Mouse (Mus musculus) testis, postnatal 14 days (tissue): ENCODE measurements around the gene Gm20547.

Experiments used
- DNase-seq: peaks from one replicate; pipeline ENCODE4 v3.0.0; 2021; ENCODE audit warnings: low spot score

Gene Gm20547

DNA sequence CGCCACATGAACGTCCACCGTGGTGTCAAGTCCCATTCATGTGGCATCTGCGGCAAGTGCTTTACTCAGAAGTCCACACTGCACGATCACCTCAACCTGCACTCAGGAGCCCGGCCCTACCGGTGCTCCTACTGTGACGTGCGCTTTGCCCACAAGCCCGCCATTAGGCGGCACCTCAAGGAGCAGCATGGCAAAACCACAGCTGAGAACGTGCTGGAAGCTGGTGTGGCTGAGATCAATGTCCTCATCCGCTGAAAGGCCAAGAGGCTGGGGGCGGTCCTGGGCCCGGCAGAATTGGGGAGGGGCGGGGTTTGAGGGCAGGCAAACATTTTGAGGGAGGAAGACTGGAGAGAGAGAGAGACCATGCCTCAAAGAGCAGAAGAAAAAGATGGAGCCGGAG is 14.5 kb upstream of the Gm20547 start:
- peak; percentile 46 for DNase-seq

DNA sequence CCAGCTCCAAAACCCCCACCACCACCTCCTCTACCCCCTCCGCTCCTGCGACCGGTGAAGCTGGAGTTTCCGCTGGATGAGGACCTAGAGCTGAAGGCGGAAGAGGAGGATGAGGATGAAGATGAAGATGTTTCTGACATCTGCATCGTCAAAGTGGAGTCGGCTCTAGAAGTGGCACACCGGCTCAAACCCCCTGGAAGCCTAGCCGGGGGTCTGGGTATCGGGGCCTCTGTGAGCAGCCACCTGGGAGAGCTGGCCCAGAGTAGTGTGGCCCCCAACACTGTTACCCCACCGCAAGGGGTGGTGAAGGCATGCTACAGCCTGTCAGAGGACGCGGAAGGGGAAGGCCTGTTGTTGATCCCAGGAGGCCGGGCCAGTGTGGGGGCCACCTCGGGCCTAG is 13.9 kb upstream of the Gm20547 start:
- no peak for DNase-seq

GRCm38 (mm10) chr17:34894801-34895530 is 13.1 kb upstream of the Gm20547 start:
- DNase-seq: peak; percentile 72

- DNase-seq: peak; percentile 94
These were observed 12.3 kb upstream of the Gm20547 start for GRCm38 (mm10) chr17:34894074-34894597.

GRCm38 (mm10) chr17:34893072-34893824 is 11.4 kb upstream of the Gm20547 start:
- no peak for DNase-seq

DNA sequence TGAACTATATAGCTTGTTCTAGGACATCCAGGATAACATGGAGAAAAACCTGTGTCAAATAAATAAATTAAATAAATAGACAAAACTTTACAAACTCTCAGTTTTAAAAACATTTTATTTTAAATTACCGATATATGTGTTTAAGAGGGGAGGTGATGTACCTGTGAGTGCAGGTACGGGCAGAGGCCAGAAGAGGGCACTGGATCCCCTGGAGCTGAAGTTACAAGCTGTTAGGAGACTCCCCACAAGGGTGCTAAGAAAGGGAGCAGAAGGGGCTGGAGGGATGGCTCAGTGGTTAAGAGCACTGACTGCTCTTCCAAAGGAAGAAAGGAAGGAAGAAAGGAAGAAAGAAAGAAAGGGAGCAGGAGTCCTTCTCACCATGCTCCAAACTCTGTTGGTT is 9.5 kb upstream of the Gm20547 start:
- DNase-seq: no peak

DNA sequence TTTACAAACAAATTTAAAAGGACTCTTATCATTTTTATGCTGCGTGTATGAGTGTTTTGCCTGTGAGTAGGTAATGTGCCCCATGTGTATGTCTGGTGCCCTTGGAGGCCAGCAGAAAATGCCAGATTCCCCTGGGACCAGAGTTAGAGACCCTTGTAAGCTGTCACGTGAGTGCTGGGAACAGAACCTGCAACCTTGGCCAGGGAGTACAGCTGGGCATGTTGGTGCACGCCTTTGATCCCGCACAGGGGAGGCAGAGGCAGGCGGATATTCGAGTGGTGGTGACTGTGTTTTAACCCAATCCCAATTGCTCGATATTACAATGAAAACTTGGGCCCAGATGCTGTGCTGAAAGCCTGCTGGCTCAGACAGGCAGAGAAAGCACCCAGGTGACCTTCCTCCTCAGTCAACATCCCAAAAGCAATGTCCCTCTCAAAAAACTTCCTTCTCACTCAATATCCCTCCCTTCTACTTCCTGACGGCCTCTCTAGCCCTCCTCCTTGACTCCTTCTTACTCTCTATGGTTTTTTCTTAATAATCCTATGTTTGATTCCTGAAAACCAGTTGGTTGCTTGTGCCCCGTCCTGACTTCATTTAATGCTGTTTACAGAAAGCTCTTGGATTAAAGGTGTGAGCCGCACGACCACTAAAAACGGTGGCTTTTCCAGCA is 8.4 kb upstream of the Gm20547 start:
- no peak for DNase-seq

DNA sequence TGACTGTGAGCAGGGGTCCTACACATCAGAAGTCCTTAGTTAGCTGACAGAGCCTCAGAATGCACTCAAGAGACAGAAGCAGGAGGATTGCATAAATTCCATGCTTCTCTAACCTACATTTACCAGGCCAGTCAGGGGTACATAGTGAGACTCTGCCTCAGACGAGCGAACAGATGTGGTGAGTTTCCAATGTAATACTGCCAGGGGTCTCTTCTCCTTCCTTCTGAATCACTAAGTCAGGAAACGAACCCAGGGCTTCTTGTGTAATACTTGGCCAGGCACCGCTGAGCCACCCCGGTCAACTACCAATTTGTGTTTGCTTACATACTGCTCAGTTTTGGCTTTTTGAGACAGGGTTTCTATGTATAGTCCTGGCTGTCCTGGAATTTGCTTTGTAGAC is 6.1 kb upstream of the Gm20547 start:
- DNase-seq: no peak

DNA sequence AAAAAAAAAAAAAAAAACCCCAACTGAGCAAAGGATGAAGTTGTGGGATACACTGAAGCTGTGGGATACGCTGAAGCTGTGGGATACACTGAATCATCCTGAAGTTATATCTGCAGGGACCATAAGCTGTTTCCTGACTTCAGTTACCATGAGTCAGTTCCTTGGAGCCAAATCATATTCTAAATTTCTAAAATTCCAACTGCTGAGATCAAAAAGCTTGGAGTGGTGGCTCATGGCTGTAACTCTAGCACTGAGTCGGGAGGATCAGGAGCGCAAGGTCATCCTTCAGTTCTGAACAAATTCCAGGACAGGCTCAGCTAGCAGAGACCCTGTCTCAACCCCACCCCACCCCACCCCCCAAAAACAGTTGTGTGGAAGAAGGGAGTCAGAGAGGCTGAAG is 3.8 kb upstream of the Gm20547 start:
- no peak for DNase-seq

DNA sequence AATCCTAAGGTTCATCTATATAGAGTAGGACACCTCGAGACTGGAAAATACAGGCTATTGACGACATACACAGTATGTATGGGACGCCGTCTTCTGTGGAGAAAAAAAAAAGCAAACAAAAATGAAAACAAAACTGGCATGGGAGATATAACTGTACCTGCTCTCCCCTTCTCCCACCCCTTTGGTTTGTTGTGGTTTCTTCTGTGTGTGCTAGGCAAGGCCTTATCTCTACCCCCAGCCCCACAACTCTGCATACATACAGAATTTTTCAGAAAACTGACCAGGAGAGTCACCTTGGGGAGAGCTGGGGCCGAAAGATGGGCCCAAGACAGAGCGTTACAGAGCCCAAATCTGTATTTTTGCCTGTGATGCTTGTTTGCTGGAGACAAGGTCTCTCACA is 2.9 kb upstream of the Gm20547 start:
- no peak for DNase-seq

DNA sequence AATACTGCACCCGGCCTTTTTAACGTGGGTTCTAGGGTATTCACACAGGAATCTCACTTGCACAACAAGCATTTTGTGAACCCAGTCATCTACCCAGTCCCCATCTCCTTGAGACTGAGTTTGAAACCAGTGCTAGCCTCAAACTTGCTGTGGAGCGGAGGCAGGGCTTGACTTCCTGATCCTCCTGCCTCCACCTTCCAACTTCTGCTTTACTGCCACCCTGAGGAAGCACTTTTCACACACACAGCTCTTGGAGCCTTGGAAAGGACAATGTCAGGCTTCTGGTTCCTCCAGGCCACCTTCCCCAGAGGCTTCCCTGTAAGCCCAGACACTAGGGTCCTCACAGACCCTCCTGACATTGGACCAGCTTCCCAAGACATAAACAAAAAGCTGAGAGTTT is 1.5 kb upstream of the Gm20547 start:
- no peak for DNase-seq

- DNase-seq: no peak
These were observed 676 bp downstream of the Gm20547 start for GRCm38 (mm10) chr17:34881166-34881565.

DNA sequence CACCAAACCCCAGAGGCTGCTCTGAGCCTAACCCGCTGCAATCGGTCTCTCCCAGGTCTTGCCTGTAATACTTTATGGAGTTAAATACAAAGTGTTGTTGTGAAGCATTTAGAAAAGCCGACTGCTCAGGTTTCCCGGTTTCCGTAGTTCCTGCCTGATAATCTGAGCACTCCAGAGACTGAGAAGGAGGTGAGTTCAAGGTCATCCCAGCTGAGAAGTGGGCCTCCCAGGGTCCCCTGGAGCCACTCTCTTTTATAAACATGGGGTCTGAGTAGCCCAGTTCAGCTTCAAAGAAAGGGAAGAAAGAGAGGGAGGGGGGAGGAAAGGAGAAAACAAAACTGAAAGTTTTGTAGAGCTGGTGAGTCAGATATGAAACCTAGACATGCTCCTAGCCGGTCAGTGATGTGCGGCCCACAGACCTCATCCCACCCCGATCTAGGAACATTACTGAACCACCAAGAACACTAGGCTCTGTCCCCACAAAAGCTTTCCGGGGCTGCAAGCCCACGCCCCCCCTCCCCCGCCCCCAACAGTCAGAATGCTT is 2.4 kb downstream of the Gm20547 start, which contains the start of gene Zbtb12:
Gene Zbtb12, plus strand, starts transcription at position 148 of the 544 bp plus-strand sequence.
- DNase-seq: no peak

- no peak for DNase-seq
These were observed 7.5 kb downstream of the Gm20547 start for GRCm38 (mm10) chr17:34874321-34874720.

DNA sequence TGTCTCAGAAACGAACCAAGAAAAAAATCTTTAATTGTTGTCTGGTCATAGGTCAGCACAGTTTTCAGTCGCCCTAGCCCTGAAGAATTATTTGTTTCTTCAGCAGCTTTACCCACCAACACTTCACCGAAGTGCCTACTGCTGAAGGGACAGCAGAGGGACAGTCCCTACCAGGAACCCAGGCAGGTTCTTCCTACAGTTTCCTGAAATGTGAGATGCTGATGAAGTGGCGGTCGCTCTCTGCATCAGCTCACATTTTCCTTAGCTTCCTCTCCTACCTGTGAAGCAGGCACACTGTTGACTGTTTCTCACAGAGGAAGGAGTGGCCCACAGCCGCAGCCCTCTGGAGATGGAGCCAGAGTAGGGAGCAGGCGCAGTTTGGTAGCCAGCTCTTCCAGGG is 15.9 kb downstream of the Gm20547 start:
- no peak for DNase-seq

GRCm38 (mm10) chr17:34862416-34863081 is 19.3 kb downstream of the Gm20547 start, which contains the start of gene Cfb:
TSS of gene Cfb (minus strand) at chr17:34862518.
- DNase-seq: no peak

GRCm38 (mm10) chr17:34861704-34862415 is 20.0 kb downstream of the Gm20547 start:
- no peak for DNase-seq

- DNase-seq: no peak
These were observed 21.3 kb downstream of the Gm20547 start for GRCm38 (mm10) chr17:34860514-34860913.

GRCm38 (mm10) chr17:34858670-34859069 is 23.2 kb downstream of the Gm20547 start:
- no peak for DNase-seq

DNA sequence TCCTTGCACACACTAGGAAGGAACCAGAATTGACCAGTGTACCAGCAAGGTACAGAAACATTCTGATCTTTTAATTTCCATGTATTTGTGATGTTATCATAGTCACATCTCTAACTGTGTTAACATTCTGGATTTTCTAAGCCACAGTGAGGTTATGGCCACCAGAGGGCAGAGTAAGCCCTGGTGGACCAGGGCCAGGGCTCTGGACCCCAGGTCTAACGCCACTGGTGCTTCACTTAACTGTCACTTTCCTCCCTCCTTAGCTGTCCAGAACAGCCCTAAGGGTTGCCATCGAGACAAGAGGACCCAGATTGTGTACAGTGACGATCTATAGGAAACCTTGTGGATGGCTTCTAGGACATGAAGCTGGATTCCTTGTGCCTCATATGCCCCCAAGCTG is 26.0 kb downstream of the Gm20547 start:
- DNase-seq: no peak

DNA sequence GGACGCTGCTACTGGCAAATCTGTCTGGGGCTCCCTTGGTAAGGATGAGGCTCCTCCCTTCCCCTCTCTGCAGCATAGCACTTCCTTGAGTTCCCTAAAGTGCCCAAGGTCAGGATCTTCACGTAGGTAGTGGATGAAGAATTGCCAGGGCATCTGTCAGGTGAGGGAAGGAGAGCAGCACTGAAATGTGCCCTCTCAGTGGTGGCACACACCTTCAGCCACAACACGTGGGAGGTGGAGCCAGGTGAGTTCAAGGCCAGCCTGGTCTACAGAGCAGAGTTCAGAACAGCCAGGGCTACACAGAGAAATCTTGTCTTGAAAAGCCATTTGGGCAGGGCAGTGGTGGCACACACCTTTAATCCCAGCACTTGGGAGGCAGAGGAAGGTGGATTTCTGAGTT is 27.1 kb downstream of the Gm20547 start:
- DNase-seq: no peak
